Mouse (Mus musculus): ENCODE results near the gene Srp14.

Srp14 gene

DNA sequence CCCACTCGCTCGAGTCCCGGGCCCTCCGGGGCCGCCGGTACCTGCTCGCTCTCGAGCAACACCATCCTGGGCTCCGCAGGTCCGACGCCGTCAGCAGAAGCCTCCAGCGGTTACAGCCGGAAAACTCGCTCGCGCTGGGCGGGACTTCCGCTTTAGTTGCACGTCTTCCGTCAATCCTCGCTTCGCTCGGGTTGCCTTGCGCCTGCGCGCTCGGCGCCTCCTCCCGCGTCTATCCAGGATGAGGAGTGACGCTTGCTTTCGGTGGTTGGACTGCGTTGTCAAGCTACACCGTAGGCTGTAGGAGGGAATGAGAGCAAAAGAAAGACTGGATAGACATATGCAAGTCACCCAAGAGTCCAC, at the start of gene Srp14:
Srp14 (minus strand) TSS at position 162 of the 360 bp plus-strand sequence.
- DNase-seq, result peak; percentile 89

- DNase-seq, result no peak
Measured at GRCm38 (mm10) chr2:118526545-118526944, 47.0 kb upstream of the Srp14 start.

DNA sequence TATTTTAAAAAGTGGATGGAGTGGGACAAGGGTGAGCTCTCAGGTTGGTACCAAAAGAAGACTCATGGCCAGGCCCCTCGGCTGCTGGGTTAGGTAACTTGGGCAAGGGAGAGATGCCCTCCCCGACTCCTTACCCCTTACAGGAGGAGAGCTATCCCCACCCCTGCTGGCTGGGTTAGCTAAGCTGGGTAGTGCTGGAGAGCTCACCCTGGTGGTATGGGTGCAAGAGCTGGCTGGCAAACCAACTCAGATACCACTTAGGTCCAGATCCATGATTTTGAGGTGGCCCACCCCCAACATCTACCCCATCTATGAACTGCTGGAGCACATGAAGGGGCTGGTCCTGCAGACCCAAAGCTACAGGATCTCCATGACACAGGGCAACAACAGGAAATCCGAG, 45.3 kb upstream of the Srp14 start:
- no peak for DNase-seq

DNA sequence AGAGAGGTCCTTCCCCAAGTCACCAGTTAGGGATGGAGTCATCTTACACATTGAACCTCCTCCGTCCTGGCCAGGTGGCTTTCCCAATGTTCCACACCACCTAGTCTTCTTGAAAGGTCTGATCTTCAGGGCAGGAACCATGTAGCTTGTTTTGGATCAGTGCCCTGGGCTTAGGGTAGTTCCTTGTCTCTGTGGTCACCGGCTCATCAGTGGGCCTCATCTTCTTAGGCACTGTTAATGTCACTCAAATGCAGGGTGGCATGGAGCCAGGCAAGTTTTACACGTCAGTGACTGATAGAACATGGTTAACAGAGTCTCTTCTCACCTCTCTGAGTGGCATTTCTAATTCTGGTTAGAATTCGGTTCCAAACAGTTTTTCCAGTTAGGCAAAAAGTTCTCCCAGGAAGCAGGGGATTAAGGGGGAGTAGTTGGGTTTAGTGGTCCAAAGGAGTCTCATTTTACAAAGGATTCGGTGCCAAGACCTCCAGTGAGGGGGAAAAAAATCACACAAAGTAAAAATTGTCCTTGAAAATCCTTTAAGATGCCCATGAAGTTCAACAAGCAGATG, 43.7 kb upstream of the Srp14 start:
- no peak for DNase-seq

GRCm38 (mm10) chr2:118522265-118522664, 42.8 kb upstream of the Srp14 start:
- DNase-seq, result no peak

DNA sequence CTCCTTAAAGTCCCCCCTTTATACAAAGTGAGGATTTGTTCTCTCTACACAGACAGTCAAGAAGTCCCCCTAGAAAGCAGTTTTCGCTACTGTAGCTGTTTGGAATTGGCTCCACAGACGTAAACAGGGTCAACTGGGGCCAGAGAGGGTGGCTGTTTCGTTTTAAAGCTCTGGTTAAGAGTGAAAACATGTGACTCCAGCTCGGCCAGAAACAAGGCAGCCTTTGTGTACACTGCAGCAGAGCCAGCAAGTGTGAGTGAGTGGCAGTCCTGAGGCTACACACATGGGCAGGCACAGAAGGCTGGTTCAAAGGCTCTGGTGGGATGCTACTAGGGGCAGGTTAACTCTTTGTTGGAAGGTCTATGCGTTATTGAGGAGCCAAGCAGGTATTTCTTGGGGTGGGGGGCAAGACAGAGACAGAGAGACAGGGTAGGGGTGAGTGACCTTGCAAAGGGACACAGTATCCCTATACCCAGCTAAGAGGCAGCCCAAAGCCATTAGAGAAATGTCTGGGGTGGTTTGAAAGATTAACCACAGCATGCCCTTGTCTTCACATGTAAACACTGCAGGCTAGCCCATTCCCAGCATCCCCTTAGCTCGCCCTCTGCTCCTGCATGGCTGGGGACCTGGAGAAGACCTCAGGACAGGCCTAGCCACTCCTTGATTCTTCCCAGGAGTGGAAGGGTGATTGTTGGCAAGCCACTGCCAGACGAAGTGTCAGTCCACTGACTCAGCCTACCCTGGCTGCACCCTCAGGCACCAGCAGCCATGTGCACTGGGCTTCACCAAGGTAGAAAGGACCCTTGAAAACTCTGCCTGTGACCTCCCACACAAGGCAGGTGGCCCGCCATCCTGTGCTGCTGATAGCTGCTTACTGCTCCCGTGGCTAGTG, 40.8 kb upstream of the Srp14 start:
- DNase-seq, result peak; percentile 29

GRCm38 (mm10) chr2:118512418-118513377, 33.2 kb upstream of the Srp14 start:
- DNase-seq, result no peak

- no peak for DNase-seq
Measured at GRCm38 (mm10) chr2:118511779-118512417, 32.4 kb upstream of the Srp14 start.

DNA sequence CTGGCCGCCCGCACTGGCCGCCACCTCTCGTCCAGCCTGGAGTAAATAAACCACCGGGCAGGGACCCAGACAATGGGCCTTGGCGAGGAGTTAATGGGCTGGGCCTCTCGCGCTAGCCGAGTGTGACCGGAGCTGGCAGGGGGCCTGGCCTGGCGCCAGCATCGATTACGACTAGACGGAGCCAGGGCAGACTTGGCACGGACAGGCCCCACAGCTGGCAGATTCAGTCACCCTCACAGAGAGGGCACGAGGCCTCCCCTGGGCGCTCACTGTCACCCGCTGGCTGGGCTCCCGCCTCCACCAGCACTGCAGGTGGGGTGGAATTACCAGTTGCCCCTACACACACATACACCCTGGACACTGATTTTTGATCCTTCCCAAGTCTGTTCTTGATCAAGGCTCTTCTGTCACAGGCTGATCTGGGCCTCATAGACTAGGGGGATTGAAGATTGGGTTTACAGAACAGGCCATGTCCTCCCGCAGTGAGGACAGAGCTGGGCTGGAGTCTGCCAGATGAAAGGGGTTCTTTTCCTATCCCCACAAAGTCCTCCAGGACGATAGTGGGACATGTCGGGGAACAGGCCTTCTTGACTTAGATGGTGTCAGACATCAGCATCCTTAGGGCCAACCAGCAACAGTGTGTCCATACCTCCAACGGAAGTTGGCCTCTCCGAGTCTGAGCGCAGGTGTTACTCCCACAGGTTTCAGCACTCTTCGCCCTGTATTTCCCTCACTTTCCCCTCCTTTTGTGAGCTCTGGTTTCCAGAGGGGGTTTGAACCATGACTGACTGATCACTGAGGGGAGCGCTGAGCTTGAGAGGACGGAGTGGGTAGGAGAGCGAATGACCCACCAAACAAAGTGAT, 31.2 kb upstream of the Srp14 start:
- DNase-seq, result peak; percentile 68

DNA sequence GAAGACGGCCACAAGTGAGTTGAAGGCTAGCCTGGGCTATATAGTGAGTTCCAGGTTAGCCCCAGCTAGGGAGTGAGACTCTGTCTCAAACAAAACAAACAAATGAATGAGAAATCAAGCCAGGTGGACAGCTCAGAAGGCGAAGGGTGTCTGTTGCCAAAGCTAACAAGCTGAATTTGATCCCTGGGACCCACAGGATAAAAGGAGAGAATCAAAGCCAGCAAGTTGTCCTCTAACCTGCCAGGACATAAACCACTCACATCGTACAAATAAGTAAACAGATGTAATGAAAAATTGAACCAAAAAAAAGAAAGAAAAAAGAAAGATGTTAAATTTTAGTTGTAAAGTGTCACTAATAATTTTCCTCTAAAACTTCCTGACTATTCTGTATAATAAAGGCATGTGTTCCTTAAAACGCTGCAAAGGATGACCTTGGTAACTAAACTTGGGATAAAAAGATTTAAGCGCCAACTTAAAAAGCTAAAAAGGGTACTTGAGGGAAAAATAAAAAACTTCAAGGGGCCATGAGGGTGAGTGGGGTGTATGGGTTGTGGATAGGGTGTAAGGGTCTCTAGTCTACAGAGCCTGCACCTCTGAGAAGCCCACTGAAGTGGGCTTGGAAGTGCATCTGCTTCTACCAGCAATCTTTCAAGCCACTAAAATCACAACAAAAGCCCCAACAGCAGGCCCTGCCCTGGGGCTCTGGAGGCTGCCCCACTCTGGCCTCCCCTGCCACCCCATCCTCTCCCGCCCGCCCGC, 30.4 kb upstream of the Srp14 start:
- DNase-seq, result no peak

GRCm38 (mm10) chr2:118507126-118507525, 27.6 kb upstream of the Srp14 start:
- no peak for DNase-seq

DNA sequence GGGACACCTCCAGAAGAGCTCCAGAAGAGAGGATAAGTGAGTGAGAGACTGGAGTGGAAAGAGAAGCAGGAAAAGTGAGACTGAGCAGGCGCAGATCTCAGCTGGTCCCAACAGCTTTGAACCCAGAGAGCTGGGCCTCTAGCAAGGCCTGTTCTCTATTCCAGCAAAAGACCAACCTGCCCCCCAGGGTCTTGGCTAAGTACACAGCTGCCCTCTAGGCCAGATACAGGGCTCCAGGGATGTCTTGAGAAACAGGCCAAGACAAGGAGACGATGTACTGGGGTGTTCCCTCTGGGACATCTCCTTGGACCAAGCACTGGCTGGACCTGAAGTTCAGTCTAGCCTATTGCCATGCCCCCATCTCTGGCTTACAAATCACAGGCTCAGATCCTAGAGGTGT, 20.7 kb upstream of the Srp14 start:
- DNase-seq, result no peak

- DNase-seq, result no peak
Measured at GRCm38 (mm10) chr2:118499135-118499961, 19.8 kb upstream of the Srp14 start.

- DNase-seq, result no peak
Measured at GRCm38 (mm10) chr2:118498476-118498875, 19.0 kb upstream of the Srp14 start.

- DNase-seq, result no peak
Measured at GRCm38 (mm10) chr2:118497890-118498289, 18.4 kb upstream of the Srp14 start.

GRCm38 (mm10) chr2:118495024-118495423, 15.5 kb upstream of the Srp14 start:
- DNase-seq, result no peak

DNA sequence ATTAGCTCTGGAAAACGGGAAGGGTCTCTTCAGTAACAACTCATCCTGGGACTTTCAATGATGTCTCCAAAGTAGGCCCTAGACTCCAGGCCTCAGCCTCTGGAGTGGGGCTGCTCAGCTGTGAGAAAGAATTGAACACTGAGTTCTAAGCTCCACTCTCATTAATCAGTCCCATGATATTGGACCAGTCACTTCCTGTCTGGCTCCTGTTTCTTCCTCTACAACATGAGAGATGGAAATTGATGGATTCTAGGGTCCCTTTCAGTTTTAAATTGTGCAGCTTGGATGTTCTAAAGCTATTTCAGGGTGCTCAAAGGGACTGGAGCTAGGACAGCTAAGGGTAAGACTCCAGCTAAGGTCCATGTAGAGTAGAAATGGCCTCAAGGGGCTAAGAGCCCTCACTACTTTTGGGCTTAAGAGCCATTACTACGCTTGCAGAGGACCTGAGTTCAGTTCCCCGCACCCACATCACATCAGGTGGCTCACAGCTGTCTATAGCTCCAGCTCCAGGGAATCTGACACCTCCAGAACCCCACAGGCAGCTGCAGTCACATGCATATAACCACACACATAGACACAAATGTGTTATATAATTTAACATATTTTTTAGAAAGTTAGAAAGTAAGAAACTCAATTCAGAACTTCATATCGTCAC, 12.4 kb upstream of the Srp14 start:
- no peak for DNase-seq

DNA sequence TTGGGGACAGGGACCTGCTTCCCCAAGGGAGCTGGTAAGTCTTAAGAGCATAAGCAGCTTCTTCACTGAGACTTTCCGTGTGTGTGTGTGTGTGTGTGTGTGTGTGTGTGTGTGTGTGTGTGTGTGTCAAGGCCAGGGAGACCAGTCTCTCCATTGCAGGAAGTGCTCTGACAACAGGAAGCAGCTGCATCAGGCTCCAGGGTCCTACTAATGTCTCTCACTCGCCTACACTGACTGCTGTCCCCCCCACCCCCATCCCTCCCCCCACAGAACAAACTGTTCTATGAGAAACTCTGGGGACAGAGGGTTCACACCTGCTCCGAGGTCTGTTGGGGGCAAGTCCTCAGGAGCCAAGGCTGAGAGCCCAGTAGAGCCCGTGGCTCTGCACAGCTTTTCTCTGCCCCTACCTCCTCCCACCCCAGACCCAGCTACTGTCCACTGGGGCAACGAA, 11.8 kb upstream of the Srp14 start:
- no peak for DNase-seq
